Mouse (Mus musculus): Measurements from ENCODE around the gene Sf3a2. TPM values are rescaled to one million over a fixed set of nuclear protein-coding genes. Genes with fewer than 3 reads are reported as not detected.

Sf3a2 gene
- polyA plus RNA-seq, 1 experiment: 93.1 TPM

GRCm38 (mm10) chr10:80791476-80792174 is 6.4 kb upstream of the Sf3a2 start:
- no peak for TF ChIP-seq USF1 (IDR thresholded peaks at IDR 0.05; ENCODE audit: low read depth)
- TF ChIP-seq POLR2AphosphoS2 (IDR thresholded peaks at IDR 0.05; ENCODE audit: insufficient read length, low read depth): peak; percentile 79
- H3K4me2 ChIP-seq (ENCODE audit: low read depth): no peak overlapping the region
- peaks cover 16% of the 10 kb centered on the region for H3K36me3 ChIP-seq (ENCODE audit: control insufficient read depth, insufficient read depth)
- H3K27me3 ChIP-seq (ENCODE audit: control insufficient read depth, insufficient read depth, insufficient read length): no peaks in the 10 kb centered on the region
- H3ac ChIP-seq (ENCODE audit: control insufficient read depth, insufficient read length): no peak overlapping the region
- no peak overlapping the region for H3K4me3 ChIP-seq
- H3K79me2 ChIP-seq (ENCODE audit: control insufficient read depth, insufficient read depth): peaks cover 13% of the 10 kb centered on the region

GRCm38 (mm10) chr10:80792175-80793032 is 5.6 kb upstream of the Sf3a2 start:
- Histone ChIP-seq H3K4me2 (ENCODE audit: low read depth) (no peak overlapping the region), H3K79me2 (ENCODE audit: control insufficient read depth, insufficient read depth) (peaks cover 21% of the 10 kb centered on the region), H3K27me3 (ENCODE audit: control insufficient read depth, insufficient read depth, insufficient read length) (no peaks in the 10 kb centered on the region), H3ac (ENCODE audit: control insufficient read depth, insufficient read length) (no peak overlapping the region), H3K4me3 (no peak overlapping the region), H3K36me3 (ENCODE audit: control insufficient read depth, insufficient read depth) (peaks cover 16% of the 10 kb centered on the region)
- TF ChIP-seq POLR2AphosphoS2 (IDR thresholded peaks at IDR 0.05; ENCODE audit: insufficient read length, low read depth) (peak; percentile 7), MYOD1 (IDR thresholded peaks at IDR 0.05; ENCODE audit: control insufficient read depth in 1 of 3, insufficient read length in 2 of 3, low read depth in 2 of 3) (peak in 1 of 3 experiments; percentile 51), MYOG (IDR thresholded peaks at IDR 0.05; ENCODE audit: control insufficient read depth in 1 of 3, insufficient read depth in 1 of 3, insufficient read length in 2 of 3, low read depth in 2 of 3) (peak in 1 of 3 experiments; percentile 45), SRF (IDR thresholded peaks at IDR 0.05; ENCODE audit: control insufficient read depth, insufficient read length, low read depth) (no peak), CEBPB (IDR thresholded peaks at IDR 0.05; ENCODE audit: insufficient read depth, poor library complexity, severe bottlenecking) (no peak), E2F4 (IDR thresholded peaks at IDR 0.05; ENCODE audit: insufficient read depth) (no peak), POLR2A (IDR thresholded peaks at IDR 0.05; ENCODE audit: insufficient read length, low read depth) (peak; percentile 10), TCF12 (IDR thresholded peaks at IDR 0.05; ENCODE audit: insufficient read depth, poor library complexity, severe bottlenecking) (no peak), TCF3 (IDR thresholded peaks at IDR 0.05; ENCODE audit: insufficient read length, low read depth) (no peak), REST (IDR thresholded peaks at IDR 0.05; ENCODE audit: insufficient read depth, insufficient read length) (no peak), USF1 (IDR thresholded peaks at IDR 0.05; ENCODE audit: low read depth) (no peak), MAX (IDR thresholded peaks at IDR 0.05; ENCODE audit: low read depth) (no peak)

- no peaks in the 10 kb centered on the region for H3K27me3 ChIP-seq (ENCODE audit: control insufficient read depth, insufficient read depth, insufficient read length)
- peaks cover 16% of the 10 kb centered on the region for H3K36me3 ChIP-seq (ENCODE audit: control insufficient read depth, insufficient read depth)
- H3K4me3 ChIP-seq: no peak overlapping the region
- no peak overlapping the region for H3ac ChIP-seq (ENCODE audit: control insufficient read depth, insufficient read length)
- H3K79me2 ChIP-seq (ENCODE audit: control insufficient read depth, insufficient read depth): peaks cover 25% of the 10 kb centered on the region
- TF ChIP-seq CEBPB (IDR thresholded peaks at IDR 0.05; ENCODE audit: insufficient read depth, poor library complexity, severe bottlenecking): no peak
- TF ChIP-seq POLR2AphosphoS2 (IDR thresholded peaks at IDR 0.05; ENCODE audit: insufficient read length, low read depth): peak; percentile 13
- H3K4me2 ChIP-seq (ENCODE audit: low read depth): no peak overlapping the region
These were observed 4.8 kb upstream of the Sf3a2 start for GRCm38 (mm10) chr10:80793033-80793784.

GRCm38 (mm10) chr10:80793803-80794202 is 4.2 kb upstream of the Sf3a2 start:
- H3ac ChIP-seq (ENCODE audit: control insufficient read depth, insufficient read length): no peak overlapping the region
- H3K36me3 ChIP-seq (ENCODE audit: control insufficient read depth, insufficient read depth): peaks cover 16% of the 10 kb centered on the region
- no peaks in the 10 kb centered on the region for H3K27me3 ChIP-seq (ENCODE audit: control insufficient read depth, insufficient read depth, insufficient read length)
- TF ChIP-seq TCF3 (IDR thresholded peaks at IDR 0.05; ENCODE audit: insufficient read length, low read depth) (peak; percentile 49), SRF (IDR thresholded peaks at IDR 0.05; ENCODE audit: control insufficient read depth, insufficient read length, low read depth) (no peak), TCF12 (IDR thresholded peaks at IDR 0.05; ENCODE audit: insufficient read depth, poor library complexity, severe bottlenecking) (peak; percentile 56), E2F4 (IDR thresholded peaks at IDR 0.05; ENCODE audit: insufficient read depth) (no peak), MYOD1 (IDR thresholded peaks at IDR 0.05; ENCODE audit: control insufficient read depth in 1 of 3, insufficient read length in 2 of 3, low read depth in 2 of 3) (peak in 2 of 3 experiments; percentile 87 to 96), REST (IDR thresholded peaks at IDR 0.05; ENCODE audit: insufficient read depth, insufficient read length) (no peak), USF1 (IDR thresholded peaks at IDR 0.05; ENCODE audit: low read depth) (no peak), MAX (IDR thresholded peaks at IDR 0.05; ENCODE audit: low read depth) (no peak), POLR2AphosphoS2 (IDR thresholded peaks at IDR 0.05; ENCODE audit: insufficient read length, low read depth) (peak; percentile 52), POLR2A (IDR thresholded peaks at IDR 0.05; ENCODE audit: insufficient read length, low read depth) (no peak), CEBPB (IDR thresholded peaks at IDR 0.05; ENCODE audit: insufficient read depth, poor library complexity, severe bottlenecking) (no peak), MYOG (IDR thresholded peaks at IDR 0.05; ENCODE audit: control insufficient read depth in 1 of 3, insufficient read depth in 1 of 3, insufficient read length in 2 of 3, low read depth in 2 of 3) (peak in 2 of 3 experiments; percentile 68 to 95)
- H3K79me2 ChIP-seq (ENCODE audit: control insufficient read depth, insufficient read depth): peaks cover 28% of the 10 kb centered on the region
- no peak overlapping the region for H3K4me2 ChIP-seq (ENCODE audit: low read depth)
- no peak overlapping the region for H3K4me3 ChIP-seq
